Mouse (Mus musculus) inflammation-experienced regulatory T-cells, adult 6 months (primary cell): ENCODE data around the gene Gm8251. TPM values are rescaled to one million over a fixed set of nuclear protein-coding genes. Genes with fewer than 3 reads are reported as not detected.
"Not testable (repeated sequence)": the region's sequence is repeated elsewhere in the genome, so short reads cannot be mapped to it uniquely, and the experiment has no call there.

Experiments
- ATAC-seq: one replicate; pipeline ENCODE4 v1.8.0; 2017
- polyA plus RNA-seq, 3 experiments: library from polyadenylated mRNA; unstranded; fragments of 100-300 nt; shearing (Covaris generic); gene quantifications; one replicate each; pipeline ENCODE4 v1.2.1; 2017

Gene Gm8251
- polyA plus RNA-seq: under 1 TPM in 2 of 3 experiments, not detected in 1; 0.12 to 0.16 TPM

GRCm38 (mm10) chr1:44061836-44062235 is at the start of gene Gm8251:
Gm8251 (minus strand) TSS chr1:44061936.
- ATAC-seq: no peak

DNA sequence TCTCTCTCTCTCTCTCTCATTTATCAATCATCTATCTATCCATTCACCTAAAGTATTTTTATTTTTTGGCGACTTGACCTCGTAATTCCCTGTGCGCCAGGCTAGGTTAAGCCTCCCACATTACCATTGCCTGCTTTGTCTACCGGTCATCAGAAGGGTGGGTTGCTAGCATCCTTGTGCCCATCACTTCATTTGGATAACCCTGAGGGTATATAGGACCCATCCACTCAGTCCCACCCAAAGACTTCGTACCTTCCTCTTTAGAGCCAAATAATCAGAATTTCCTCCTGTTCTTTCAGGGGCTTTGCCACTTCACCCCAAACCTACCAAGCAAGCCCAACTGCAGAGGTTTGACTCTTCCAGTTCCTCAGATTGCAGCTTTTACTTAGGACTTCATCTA is 41.2 kb upstream of the Gm8251 start:
- no peak for ATAC-seq

DNA sequence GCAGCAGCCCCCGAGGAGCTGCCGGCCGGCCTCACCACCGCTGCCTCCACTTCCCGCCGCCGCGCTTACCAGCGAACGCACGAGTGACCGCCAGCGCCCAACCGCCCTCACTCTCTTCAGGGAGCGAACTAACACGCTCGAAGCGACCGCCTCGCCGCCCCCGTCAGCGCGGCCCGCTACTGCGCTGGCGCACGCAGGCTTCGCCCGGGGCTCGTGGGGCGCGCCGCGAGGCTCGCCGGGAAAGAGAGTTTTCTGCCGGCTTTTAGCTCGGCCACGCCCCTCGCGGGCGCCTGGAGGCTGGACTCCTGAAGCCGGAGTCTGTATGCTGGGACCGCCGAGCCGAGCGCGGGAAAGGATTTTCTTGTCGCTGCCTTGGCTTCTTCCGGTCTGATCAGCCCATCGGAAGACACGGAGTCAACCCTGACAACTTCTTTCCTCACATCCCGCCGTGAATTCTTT is 40.6 kb upstream of the Gm8251 start, which contains the start of gene Tex30:
Gene Tex30 (minus strand): TSS at position 183 of the 459 bp plus-strand sequence.
- ATAC-seq: peak; percentile 91

DNA sequence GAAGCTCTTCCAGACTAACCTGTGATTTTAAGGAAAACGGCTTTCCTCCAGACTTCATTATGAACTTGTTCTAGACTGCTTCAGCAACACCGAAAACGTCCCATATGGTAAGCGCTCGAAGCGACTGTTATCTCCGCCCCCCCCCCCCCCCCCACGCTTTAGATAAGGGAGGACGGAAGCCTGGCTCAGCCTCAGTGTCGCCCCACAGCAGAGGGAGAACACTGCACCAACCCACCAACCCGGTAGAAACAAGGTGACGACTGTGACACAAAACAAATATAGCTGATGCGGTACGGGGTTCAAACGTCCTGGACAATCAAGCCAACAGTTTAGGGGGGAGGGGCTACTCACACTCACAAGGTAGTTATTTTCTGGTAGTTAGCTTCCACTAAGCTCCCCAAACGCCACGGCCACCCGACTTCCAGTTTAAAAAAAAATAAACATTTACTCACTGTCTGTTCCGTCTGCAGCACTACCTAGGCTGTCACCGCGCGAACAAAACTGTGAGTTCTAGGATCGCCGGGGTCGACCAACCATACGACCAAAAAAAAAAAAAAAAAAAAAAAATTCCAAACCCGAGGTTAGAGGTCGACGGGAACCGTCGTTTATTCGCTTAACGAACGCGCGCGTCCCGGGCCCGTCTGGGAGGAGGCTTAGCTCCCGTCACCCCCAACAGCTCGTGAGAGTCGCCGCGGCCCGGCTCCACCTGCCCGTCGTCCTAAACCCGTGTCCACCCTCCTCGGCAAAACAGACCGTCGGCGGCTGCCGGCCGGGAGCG is 39.9 kb upstream of the Gm8251 start:
- ATAC-seq: peak; percentile 63

- peak; percentile 86 for ATAC-seq
These were observed 2.9 kb upstream of the Gm8251 start for GRCm38 (mm10) chr1:44064625-44065024.

DNA sequence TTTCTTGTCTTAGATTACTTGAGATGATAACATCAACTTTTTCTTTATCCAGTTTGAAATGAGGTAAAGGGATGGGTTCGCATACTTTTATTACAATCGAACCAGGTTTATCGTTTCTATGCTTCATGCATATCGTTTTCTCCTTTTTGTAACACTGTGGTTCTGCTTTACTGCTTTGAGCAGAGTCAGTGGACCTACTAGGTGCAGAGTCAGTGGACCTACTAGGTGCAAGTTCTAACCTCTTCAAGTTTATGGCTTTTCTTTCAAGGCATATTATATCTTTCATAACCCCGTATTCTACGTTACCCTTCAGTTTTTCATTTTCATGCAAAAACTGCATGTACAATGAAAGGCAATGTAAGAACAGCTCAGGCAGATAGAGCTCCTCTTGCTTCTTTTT is 1.7 kb upstream of the Gm8251 start:
- no peak for ATAC-seq

GRCm38 (mm10) chr1:44057805-44058204 is 3.9 kb downstream of the Gm8251 start:
- ATAC-seq: no peak

DNA sequence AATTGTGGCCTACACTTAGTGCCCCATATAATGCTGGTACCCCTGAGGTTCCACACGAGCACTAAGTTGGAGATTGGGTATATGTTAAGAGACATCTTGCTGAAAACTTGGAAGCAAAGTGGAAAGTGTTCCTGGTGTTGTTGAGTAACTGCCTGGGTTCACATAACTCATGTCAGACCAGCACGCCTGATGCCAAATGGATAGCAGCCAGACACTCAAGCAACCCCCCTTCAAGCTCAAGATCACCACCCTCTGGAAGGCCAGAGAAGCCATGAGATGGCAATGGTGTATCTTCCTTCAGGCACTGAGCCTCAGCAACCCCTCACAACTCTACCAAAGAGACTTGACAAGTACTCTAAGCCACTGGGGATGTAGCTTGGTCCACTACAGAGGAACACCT is 15.2 kb downstream of the Gm8251 start:
- ATAC-seq: no peak

GRCm38 (mm10) chr1:44045689-44046088 is 16.0 kb downstream of the Gm8251 start:
- ATAC-seq: not testable (repeated sequence)

GRCm38 (mm10) chr1:44042555-44042915 is 19.2 kb downstream of the Gm8251 start:
- ATAC-seq: no peak

GRCm38 (mm10) chr1:44041797-44042554 is 19.8 kb downstream of the Gm8251 start:
- peak; percentile 99 for ATAC-seq

- peak; percentile 64 for ATAC-seq
These were observed 28.8 kb downstream of the Gm8251 start for GRCm38 (mm10) chr1:44032948-44033347.

- ATAC-seq: peak; percentile 56
These were observed 29.5 kb downstream of the Gm8251 start for GRCm38 (mm10) chr1:44032213-44032612.

- no peak for ATAC-seq
These were observed 34.1 kb downstream of the Gm8251 start for GRCm38 (mm10) chr1:44027651-44028050.

GRCm38 (mm10) chr1:44022656-44023055 is 39.1 kb downstream of the Gm8251 start:
- ATAC-seq: no peak

DNA sequence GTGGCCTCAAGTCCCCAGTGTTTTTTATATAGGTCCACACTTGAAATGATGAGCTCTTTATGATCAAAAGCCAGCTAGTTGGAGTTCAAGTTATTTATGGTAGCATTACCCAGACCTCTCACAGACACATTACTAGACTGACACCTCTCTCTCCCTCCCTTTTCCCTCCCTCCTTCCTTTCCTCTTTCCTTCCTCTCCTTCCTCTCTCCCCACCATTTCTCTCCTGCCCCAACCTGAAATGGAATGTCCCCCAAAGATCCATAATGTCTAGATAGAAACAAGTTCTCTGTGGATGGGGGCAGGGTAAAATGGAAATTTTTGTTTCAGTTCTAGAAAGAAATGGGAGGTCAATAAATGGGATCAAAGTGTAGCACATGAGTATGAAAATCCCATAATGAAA is 41.8 kb downstream of the Gm8251 start, which contains the start of gene Mettl21c:
Gene Mettl21c (minus strand): TSS at position 101 of the 400 bp plus-strand sequence.
- ATAC-seq: no peak

- no peak for ATAC-seq
These were observed 46.2 kb downstream of the Gm8251 start for GRCm38 (mm10) chr1:44015556-44015955.

Other genes with a start within 250 kb of the Gm8251 start
- 10 to 100 TPM; 11.7 to 20.0 (median 15.8) TPM for gene Uxs1, start 234.1 kb downstream of the Gm8251 start, polyA plus RNA-seq
- gene Tpp2, start 128.3 kb downstream of the Gm8251 start, polyA plus RNA-seq: 100 to 1,000 TPM; 116 to 130 (median 128) TPM
- gene Mettl21c, start 41.9 kb downstream of the Gm8251 start, polyA plus RNA-seq: 1 to 10 TPM; 2.0 to 2.4 (median 2.1) TPM
- 10 to 100 TPM; 36.4 to 83.3 (median 44.5) TPM for gene Tex30, start 40.5 kb upstream of the Gm8251 start, polyA plus RNA-seq
- 10 to 100 TPM; 15.7 to 22.5 (median 16.8) TPM for gene Kdelc1, start 56.9 kb upstream of the Gm8251 start, polyA plus RNA-seq
- 10 to 100 TPM; 13.8 to 18.3 (median 18.1) TPM for gene Bivm, start 57.0 kb upstream of the Gm8251 start, polyA plus RNA-seq
- 10 to 100 TPM; 14.8 to 17.8 (median 17.7) TPM for gene Ercc5, start 85.8 kb upstream of the Gm8251 start, polyA plus RNA-seq
- gene Mettl21e, start 157.0 kb upstream of the Gm8251 start, polyA plus RNA-seq: not detected